Mouse (Mus musculus): ENCODE data around the gene H2al1h. TPM values are rescaled to one million over a fixed set of nuclear protein-coding genes. Genes with fewer than 3 reads are reported as not detected.

Gene H2al1h
- not detected for polyA plus RNA-seq (2017; shearing (Covaris generic))

DNA sequence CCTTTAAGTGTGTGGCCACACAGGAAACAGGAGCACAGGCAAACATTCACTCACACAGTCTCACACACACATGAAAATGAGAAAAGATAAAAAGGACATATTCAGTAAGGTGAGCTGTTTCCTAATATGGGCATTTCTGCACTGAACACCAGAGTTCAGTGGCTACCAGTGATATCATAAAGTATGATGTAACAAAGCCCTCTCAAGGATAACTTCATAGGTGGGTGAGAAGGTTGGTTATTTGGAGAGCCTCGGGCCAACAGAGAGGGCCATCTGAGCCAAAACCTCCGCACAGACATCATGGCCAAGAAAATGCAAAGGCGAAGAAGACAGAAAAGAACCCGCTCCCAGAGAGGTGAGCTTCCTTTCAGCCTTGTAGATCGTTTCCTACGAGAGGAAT is at the start of gene H2al1h:
H2al1h (plus strand) TSS at position 301 of the 400 bp plus-strand sequence.

DNA sequence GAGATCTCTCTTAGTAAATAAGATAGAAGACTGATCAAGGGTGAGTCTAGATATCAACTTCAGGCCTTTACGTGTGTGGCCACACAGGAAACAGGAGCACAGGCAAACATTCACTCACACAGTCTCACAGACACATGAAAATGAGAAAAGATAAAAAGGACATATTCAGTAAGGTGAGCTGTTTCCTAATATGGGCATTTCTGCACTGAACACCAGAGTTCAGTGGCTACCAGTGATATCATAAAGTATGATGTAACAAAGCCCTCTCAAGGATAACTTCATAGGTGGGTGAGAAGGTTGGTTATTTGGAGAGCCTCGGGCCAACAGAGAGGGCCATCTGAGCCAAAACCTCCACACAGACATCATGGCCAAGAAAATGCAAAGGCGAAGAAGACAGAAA is 22.3 kb upstream of the H2al1h start, which contains the start of gene H2al1a:
H2al1a (plus strand) TSS at position 301 of the 400 bp plus-strand sequence.

DNA sequence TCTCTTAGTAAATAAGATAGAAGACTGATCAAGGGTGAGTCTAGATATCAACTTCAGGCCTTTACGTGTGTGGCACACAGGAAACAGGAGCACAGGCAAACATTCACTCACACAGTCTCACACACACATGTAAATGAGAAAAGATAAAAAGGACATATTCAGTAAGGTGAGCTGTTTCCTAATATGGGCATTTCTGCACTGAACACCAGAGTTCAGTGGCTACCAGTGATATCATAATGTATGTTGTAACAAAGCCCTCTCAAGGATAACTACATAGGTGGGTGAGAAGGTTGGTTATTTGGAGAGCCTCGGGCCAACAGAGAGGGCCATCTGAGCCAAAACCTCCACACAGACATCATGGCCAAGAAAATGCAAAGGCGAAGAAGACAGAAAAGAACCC is 19.2 kb upstream of the H2al1h start, which contains the start of gene H2al1b:
H2al1b (plus strand) TSS at position 301 of the 400 bp plus-strand sequence.

DNA sequence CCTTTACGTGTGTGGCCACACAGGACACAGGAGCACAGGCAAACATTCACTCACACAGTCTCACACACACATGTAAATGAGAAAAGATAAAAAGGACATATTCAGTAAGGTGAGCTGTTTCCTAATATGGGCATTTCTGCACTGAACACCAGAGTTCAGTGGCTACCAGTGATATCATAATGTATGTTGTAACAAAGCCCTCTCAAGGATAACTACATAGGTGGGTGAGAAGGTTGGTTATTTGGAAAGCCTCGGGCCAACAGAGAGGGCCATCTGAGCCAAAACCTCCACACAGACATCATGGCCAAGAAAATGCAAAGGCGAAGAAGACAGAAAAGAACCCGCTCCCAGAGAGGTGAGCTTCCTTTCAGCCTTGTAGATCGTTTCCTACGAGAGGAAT is 15.9 kb upstream of the H2al1h start, which contains the start of gene H2al1c:
H2al1c (plus strand) TSS at position 301 of the 400 bp plus-strand sequence.

DNA sequence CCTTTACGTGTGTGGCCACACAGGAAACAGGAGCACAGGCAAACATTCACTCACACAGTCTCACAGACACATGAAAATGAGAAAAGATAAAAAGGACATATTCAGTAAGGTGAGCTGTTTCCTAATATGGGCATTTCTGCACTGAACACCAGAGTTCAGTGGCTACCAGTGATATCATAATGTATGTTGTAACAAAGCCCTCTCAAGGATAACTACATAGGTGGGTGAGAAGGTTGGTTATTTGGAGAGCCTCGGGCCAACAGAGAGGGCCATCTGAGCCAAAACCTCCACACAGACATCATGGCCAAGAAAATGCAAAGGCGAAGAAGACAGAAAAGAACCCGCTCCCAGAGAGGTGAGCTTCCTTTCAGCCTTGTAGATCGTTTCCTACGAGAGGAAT is 12.8 kb upstream of the H2al1h start, which contains the start of gene H2al1d:
H2al1d (plus strand) TSS at position 301 of the 400 bp plus-strand sequence.

DNA sequence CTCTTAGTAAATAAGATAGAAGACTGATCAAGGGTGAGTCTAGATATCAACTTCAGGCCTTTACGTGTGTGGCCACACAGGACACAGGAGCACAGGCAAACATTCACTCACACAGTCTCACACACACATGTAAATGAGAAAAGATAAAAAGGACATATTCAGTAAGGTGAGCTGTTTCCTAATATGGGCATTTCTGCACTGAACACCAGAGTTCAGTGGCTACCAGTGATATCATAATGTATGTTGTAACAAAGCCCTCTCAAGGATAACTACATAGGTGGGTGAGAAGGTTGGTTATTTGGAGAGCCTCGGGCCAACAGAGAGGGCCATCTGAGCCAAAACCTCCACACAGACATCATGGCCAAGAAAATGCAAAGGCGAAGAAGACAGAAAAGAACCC is 9.7 kb upstream of the H2al1h start, which contains the start of gene H2al1e:
H2al1e (plus strand) TSS at position 301 of the 400 bp plus-strand sequence.

DNA sequence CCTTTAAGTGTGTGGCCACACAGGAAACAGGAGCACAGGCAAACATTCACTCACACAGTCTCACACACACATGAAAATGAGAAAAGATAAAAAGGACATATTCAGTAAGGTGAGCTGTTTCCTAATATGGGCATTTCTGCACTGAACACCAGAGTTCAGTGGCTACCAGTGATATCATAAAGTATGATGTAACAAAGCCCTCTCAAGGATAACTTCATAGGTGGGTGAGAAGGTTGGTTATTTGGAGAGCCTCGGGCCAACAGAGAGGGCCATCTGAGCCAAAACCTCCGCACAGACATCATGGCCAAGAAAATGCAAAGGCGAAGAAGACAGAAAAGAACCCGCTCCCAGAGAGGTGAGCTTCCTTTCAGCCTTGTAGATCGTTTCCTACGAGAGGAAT is 6.4 kb upstream of the H2al1h start, which contains the start of gene H2al1f:
H2al1f (plus strand) TSS at position 301 of the 400 bp plus-strand sequence.

DNA sequence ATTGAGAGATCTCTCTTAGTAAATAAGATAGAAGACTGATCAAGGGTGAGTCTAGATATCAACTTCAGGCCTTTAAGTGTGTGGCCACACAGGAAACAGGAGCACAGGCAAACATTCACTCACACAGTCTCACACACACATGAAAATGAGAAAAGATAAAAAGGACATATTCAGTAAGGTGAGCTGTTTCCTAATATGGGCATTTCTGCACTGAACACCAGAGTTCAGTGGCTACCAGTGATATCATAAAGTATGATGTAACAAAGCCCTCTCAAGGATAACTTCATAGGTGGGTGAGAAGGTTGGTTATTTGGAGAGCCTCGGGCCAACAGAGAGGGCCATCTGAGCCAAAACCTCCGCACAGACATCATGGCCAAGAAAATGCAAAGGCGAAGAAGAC is 3.3 kb upstream of the H2al1h start, which contains the start of gene H2al1g:
H2al1g (plus strand) TSS at position 301 of the 400 bp plus-strand sequence.

DNA sequence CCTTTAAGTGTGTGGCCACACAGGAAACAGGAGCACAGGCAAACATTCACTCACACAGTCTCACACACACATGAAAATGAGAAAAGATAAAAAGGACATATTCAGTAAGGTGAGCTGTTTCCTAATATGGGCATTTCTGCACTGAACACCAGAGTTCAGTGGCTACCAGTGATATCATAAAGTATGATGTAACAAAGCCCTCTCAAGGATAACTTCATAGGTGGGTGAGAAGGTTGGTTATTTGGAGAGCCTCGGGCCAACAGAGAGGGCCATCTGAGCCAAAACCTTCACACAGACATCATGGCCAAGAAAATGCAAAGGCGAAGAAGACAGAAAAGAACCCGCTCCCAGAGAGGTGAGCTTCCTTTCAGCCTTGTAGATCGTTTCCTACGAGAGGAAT is 3.1 kb downstream of the H2al1h start, which contains the start of gene H2al1i:
H2al1i (plus strand) TSS at position 301 of the 400 bp plus-strand sequence.

DNA sequence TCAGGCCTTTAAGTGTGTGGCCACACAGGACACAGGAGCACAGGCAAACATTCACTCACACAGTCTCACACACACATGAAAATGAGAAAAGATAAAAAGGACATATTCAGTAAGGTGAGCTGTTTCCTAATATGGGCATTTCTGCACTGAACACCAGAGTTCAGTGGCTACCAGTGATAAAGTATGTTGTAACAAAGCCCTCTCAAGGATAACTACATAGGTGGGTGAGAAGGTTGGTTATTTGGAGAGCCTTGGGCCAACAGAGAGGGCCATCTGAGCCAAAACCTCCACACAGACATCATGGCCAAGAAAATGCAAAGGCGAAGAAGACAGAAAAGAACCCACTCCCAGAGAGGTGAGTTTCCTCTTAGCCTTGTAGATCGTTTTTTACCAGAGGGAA is 6.2 kb downstream of the H2al1h start, which contains the start of gene H2al1j:
H2al1j (plus strand) TSS at position 301 of the 400 bp plus-strand sequence.

Other genes with a start within 250 kb of the H2al1h start
- not detected for gene H2al1a, start 22.2 kb upstream of the H2al1h start, polyA plus RNA-seq (2017; shearing (Covaris generic))
- gene H2al1b, start 19.1 kb upstream of the H2al1h start, polyA plus RNA-seq (2017; shearing (Covaris generic)): not detected
- gene H2al1c, start 15.8 kb upstream of the H2al1h start, polyA plus RNA-seq (2017; shearing (Covaris generic)): not detected
- not detected for gene H2al1d, start 12.7 kb upstream of the H2al1h start, polyA plus RNA-seq (2017; shearing (Covaris generic))
- gene H2al1e, start 9.6 kb upstream of the H2al1h start, polyA plus RNA-seq (2017; shearing (Covaris generic)): not detected
- not detected for gene H2al1f, start 6.3 kb upstream of the H2al1h start, polyA plus RNA-seq (2017; shearing (Covaris generic))
- gene H2al1g, start 3.2 kb upstream of the H2al1h start, polyA plus RNA-seq (2017; shearing (Covaris generic)): not detected
- not detected for gene H2al1i, start 3.2 kb downstream of the H2al1h start, polyA plus RNA-seq (2017; shearing (Covaris generic))
- not detected for gene H2al1j, start 6.3 kb downstream of the H2al1h start, polyA plus RNA-seq (2017; shearing (Covaris generic))